Mouse (Mus musculus) left cerebral cortex, adult 2 months (tissue): Measurements from ENCODE around the gene Sla2. TPM values are rescaled to one million over a fixed set of nuclear protein-coding genes. Genes with fewer than 3 reads are reported as not detected.
"Not testable (repeated sequence)": the region's sequence is repeated elsewhere in the genome, so short reads cannot be mapped to it uniquely, and the experiment has no call there.

Experiments
- DNase-seq, 2 experiments: peaks; one replicate each; pipeline ENCODE4 v3.0.0; 2021 to 2022; ENCODE audit warnings: low spot score in 2 of 2, mixed read lengths in 1 of 2; ENCODE audit errors: extremely low spot score in 1 of 2
- H3K27ac ChIP-seq: fragments of 200-600 bp; 2 replicates; pipeline ENCODE4 v1.8.1; 2022
- H3K4me3 ChIP-seq: fragments of 200-600 bp; 2 replicates; pipeline ENCODE4 v1.8.1; 2022
- CTCF ChIP-seq: fragments of 200-600 bp; IDR thresholded peaks from 2 replicates; pipeline ENCODE4 v1.8.1; 2022; ENCODE audit warnings: antibody characterized with exemption, mild to moderate bottlenecking, moderate library complexity
- intact Hi-C: fragments of 180-260 bp; cut with DNase I; formaldehyde crosslinking; loops from one replicate; pipeline ENCODE4 v1.15.1; 2025
- total RNA-seq, 2 experiments: library from RNA; stranded (reverse); gene quantifications; 2 replicates each; pipeline ENCODE4 v1.2.3; 2021

The Sla2 gene
- total RNA-seq, 2 experiments from 2014 or later = 0.41 to 0.51 TPM

- Histone ChIP-seq H3K4me3 (no peak overlapping the region), H3K27ac (no peak overlapping the region)
- no peak for TF ChIP-seq CTCF
- peak in 1 of 2 experiments; percentile 26 for DNase-seq
- intact Hi-C loops = no loop called here
Measured at GRCm38 (mm10) chr2:156841841-156842706, 44.9 kb downstream of the Sla2 start.

- peak; percentile 34 to 63 for DNase-seq
- H3K4me3 ChIP-seq = peak overlapping the region; percentile 50
- intact Hi-C loops = no loop called here
- TF ChIP-seq CTCF = no peak
- no peak overlapping the region for H3K27ac ChIP-seq
Measured at GRCm38 (mm10) chr2:156841028-156841840, 45.8 kb downstream of the Sla2 start.

- H3K27ac ChIP-seq = no peak overlapping the region
- peak in 1 of 2 experiments; percentile 14 for DNase-seq
- intact Hi-C loops = no loop called here
- peak overlapping the region; percentile 50 for H3K4me3 ChIP-seq
- TF ChIP-seq CTCF = no peak
Measured at GRCm38 (mm10) chr2:156840301-156841027, 46.5 kb downstream of the Sla2 start.

DNA sequence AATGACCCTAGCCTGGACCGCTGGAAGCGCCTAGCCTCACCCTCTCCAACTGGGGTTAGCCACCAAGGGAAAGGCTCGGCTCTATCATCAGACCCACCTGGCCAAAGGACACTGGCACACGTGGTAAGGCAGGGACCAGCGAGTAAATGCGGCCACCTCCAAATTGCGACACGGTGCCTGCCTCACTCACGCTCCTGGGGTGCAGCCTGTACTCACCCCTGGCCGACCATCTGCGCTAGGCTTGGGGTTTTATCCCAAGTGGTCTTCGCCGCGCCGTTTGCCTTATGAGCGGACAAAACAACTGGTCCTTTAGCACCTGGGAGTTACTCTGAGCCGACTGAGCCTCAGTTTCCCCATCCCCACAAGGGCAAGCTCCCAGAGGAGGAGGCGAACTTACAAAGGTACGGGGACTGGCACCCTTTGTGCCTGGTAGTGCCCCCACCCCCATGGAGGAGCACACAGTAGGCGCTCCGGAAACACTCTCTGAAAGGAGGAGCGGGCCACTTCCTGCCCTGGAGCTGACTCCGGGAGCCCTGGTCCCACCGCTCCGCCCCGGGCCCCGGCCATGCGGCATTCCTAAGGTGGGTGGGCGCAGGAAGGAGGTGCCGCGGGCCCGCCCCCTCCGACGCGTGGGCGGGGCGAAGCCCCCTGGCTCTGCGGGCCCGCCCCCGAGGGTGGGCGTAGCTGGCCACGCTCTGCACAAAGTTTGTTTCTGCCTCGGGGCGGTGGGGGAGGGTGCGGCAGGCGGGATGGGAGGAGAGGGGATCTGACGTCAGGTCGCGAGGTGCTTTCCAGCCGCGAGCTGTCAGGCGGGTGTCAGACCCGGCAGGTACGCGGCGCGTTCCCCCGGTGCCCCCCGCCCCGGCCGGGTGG lies 47.4 kb downstream of the Sla2 start, which contains the start of gene Tgif2:
Tgif2 (plus strand) TSS at position 689 of the 873 bp plus-strand sequence.
- Histone ChIP-seq H3K4me3 (peak within 1 kb of the TSS; percentile 50), H3K27ac (no peak within 1 kb of the TSS)
- intact Hi-C loops = no loop called here
- DNase-seq = peak in 1 of 2 experiments; percentile 23
- no peak for TF ChIP-seq CTCF

DNA sequence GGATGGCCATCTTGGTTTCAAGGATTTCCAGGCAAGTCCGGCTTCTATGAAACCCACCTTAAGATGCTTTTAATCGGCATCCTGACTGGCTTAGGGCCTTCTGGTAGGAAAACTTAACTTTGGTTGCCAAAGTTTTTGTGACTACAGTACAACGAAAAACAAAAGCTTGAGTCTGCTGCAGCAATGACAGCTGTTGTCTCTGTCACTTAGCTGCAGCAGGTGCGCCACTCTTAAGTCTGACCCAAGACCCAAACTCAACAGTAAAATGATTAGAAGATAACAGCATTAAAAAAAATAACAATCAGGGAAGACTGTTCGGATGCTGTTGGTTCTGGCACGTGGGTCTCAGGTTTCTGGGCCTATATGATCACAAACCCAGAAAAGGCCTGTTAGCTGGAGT lies 48.2 kb downstream of the Sla2 start:
- H3K27ac ChIP-seq = no peak overlapping the region
- TF ChIP-seq CTCF = no peak
- DNase-seq = no peak
- no peak overlapping the region for H3K4me3 ChIP-seq
- intact Hi-C loops = no loop called here

- DNase-seq = no peak
- intact Hi-C loops = loop anchor here (5.0 kb wide), 1 partner anchor 47 kb away; no protein-coding TSS in a partner anchor
- Histone ChIP-seq H3K27ac (no peak overlapping the region), H3K4me3 (no peak overlapping the region)
- TF ChIP-seq CTCF = no peak
Measured at GRCm38 (mm10) chr2:156834336-156834735, 52.7 kb downstream of the Sla2 start.

- DNase-seq, H3K4me3 ChIP-seq, H3K27ac ChIP-seq: not testable (repeated sequence)
- intact Hi-C loops = loop anchor here (10.0 kb wide), 1 partner anchor 430 kb away; no protein-coding TSS in a partner anchor
Measured at GRCm38 (mm10) chr2:156825128-156825527, 61.9 kb downstream of the Sla2 start.

Other genes starting within 250 kb of the Sla2 start
- 10 to 100 TPM; 16.1 to 17.3 TPM for gene Myl9, start 111.8 kb downstream of the Sla2 start, total RNA-seq
- gene Tgif2, start 47.2 kb downstream of the Sla2 start, total RNA-seq = under 1 TPM; 0.68 to 0.89 TPM
- 1 to 10 TPM; 2.8 TPM for gene 4930518I15Rik, start 29.2 kb downstream of the Sla2 start, total RNA-seq
- gene Rab5if, start 24.1 kb downstream of the Sla2 start, total RNA-seq = 10 to 100 TPM; 87.1 to 94.4 TPM
- 100 to 1,000 TPM; 457 to 473 TPM for gene Ndrg3, start 104.9 kb upstream of the Sla2 start, total RNA-seq
- gene Dsn1, start 120.0 kb upstream of the Sla2 start, total RNA-seq = 1 to 10 TPM; 5.8 to 6.3 TPM
- 10 to 100 TPM; 20.2 to 25.1 TPM for gene Soga1, start 192.1 kb upstream of the Sla2 start, total RNA-seq
- not detected for gene Tldc2, start 199.9 kb upstream of the Sla2 start, total RNA-seq
- gene Samhd1, start 248.1 kb upstream of the Sla2 start, total RNA-seq = 10 to 100 TPM; 12.7 to 12.9 TPM